Mouse (Mus musculus) CD4-positive, CD25-positive, alpha-beta regulatory T cell, adult 2 months (primary cell): ENCODE measurements around the gene Rsg1.
A peak's percentile ranks its signal among the peaks of the same experiment; 100 is the strongest.

Experiments
- DNase-seq: peaks from one replicate; pipeline ENCODE4 v3.0.0-alpha.2; 2012; ENCODE audit warnings: low read depth, low spot score

The Rsg1 gene

DNA sequence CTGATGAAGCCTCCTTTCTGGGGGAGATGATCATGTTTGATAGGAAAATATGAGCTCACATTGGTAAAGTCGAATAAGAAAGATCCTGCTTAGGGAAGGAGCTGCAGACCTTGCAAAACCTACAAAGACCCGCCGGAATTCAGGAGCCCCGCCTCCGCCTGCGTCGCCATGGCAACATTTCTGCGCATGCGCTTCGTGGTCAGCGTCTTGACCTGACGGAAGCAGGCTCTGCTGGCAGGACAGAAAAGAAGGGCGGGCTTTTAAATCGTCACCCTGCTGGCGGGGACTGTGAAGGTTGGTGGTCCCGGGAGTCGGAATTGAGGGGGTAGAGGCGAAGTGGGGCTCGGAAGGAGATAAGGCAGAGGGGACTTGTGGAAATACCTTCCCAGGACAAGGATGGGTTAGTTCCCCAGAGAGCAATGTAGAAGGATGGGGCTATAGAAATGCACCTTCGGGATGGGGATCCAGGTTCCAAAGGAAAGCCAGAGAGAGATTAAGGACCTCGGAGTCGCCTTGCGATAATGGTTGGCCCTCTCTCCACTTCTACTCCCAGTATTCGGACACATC is at the start of gene Rsg1:
Gene Rsg1 (plus strand): TSS at position 187 of the 567 bp plus-strand sequence.
- peak; percentile 95 for DNase-seq

DNA sequence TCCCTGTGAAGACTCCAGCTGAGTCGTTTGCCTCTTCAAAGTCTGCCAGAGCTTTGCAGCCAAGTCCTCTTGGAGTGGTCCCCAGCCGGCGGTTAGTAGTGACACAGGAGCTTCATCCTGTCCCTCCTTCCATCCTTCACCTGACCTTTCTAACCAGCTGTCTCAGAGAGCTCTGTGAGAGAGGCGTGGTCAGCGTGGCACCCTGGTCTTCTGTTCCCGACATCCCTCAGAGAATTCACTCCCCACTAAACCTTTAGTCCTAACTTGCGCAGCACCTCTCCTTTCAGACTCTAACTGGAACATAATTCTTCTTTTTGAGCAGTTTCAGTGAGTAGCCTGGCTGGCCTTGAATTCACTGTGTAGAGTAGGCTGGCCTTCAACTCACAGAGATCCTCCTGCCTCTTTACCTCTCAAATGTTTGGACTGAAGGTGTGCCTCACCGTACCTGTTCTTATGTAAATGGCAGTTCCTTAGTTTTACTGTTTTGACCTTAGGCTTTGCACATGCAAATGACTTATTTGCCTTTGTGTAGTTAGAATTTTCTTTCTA is 47.9 kb upstream of the Rsg1 start:
- DNase-seq = no peak

- DNase-seq = no peak
These were observed 46.6 kb upstream of the Rsg1 start for GRCm38 (mm10) chr4:141167156-141167555.

DNA sequence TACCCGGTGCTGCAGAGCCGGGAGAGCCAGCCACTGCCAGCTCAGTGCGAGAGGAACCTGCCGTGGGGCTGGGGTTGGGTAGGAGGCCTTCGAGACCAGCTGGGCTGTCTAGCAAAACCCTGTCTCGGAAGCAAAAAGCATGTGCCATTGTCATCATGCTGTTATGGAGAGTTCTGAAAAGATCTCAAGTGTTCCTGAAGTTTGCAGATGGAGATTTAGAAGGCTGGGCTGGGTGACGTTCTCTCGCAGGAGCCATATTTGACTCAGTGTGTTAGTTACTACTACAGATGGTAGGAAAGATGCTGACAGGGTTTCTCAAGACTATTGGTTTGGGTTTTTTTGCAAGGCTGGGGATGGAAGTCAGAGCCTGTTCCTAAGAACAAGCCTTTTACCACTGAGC is 41.6 kb upstream of the Rsg1 start:
- no peak for DNase-seq

DNA sequence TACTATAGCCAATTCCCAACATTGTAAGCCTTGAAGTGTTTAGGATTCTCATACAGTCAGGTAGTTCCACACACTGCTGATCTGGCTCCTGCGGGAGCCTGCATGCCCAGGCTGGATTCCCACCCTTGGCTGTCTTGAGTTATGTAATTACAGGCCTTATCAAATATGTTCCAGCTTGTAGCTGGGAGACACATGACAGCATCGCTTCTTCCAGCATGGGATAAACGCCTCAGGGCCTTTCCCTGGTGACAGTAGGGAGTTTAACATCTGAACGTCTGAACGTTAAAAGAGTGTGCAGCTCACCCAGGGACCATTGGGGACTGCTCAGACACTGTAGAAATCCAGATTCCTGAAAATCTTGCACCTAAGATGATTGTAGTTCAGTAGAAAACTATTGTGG is 38.0 kb upstream of the Rsg1 start:
- DNase-seq = no peak

- no peak for DNase-seq
These were observed 37.4 kb upstream of the Rsg1 start for GRCm38 (mm10) chr4:141176328-141176838.

GRCm38 (mm10) chr4:141178500-141178899 is 35.3 kb upstream of the Rsg1 start:
- DNase-seq = no peak

DNA sequence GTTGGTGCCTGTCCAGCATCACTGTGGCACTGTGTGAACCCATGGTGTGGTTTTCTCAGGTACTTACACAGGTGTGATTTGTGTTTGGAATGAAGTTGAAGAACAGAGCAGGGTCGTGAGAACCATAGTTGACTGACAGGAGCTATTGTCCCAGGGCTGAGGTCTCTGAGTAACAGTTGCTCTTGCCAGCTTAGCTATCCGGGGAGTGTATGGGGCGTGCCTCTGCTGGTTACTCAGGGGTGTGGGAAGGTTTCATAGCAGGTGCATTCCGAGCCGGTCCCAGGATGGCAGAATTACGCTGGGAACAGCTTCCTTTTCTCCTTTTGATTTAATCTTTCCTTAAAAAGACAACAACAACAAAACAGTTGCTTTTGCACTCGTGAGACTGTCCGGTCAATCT is 32.9 kb upstream of the Rsg1 start:
- no peak for DNase-seq

- no peak for DNase-seq
These were observed 31.8 kb upstream of the Rsg1 start for GRCm38 (mm10) chr4:141181981-141182380.

GRCm38 (mm10) chr4:141183932-141184331 is 29.8 kb upstream of the Rsg1 start:
- DNase-seq = peak; percentile 43

DNA sequence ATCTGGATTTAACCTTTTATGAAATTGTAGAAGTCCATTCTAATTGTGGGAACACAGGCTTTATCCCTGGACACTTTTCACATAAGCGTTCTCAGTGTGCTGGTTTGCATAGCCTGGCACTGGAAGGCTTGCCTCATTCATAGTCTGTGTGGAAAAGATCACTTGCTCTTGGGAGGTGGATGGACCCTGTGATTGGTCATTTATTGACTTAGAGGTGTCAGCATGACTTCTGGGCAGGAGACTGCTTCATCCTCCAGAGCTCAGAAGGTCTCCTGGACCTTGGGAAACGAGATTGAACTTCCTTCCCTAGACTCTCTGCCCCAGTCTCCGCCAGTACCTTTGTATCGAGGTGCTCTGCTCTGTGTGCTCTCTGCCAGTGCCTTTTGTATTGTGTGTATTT is 29.3 kb upstream of the Rsg1 start:
- no peak for DNase-seq

- DNase-seq = no peak
These were observed 26.6 kb upstream of the Rsg1 start for GRCm38 (mm10) chr4:141186923-141187836.

DNA sequence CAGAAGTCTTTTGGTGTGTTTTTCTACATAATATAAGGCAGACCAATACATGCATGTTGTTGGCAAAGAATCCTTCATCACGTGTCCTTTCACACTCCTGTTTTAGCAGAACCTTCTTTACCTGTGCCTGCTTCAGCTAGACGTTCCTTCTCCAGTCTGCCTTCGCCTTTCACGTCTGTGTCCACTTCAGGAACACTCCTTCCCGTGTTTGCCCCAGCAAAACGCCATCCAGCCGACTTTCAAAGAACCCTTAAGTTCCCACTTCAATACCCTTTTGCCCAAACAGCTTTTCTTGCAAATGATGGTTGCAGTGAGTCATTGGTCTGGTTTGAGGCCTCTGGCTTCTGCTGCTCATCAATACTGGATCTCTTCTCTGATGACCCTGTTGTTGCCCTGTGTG is 22.5 kb upstream of the Rsg1 start:
- no peak for DNase-seq

DNA sequence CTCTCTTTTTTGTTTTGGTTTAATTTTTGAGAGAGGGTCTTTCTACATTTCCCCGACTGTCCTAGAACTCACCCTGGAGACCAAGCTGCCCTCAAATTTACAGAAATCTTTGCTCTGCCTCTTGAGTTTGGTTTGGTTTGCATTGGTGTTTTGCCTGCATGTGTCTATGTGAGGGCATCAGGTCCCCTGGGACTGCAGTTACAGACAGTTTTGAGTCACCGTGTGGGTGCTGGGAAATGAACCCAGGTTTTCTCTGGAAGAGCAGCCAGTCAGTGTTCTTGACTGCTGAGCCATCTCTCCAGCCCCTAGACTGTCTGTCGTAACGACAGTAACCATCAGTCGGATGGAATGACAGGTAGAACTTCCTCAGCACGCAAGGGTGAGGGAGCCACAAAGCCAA is 19.2 kb upstream of the Rsg1 start:
- DNase-seq = no peak

DNA sequence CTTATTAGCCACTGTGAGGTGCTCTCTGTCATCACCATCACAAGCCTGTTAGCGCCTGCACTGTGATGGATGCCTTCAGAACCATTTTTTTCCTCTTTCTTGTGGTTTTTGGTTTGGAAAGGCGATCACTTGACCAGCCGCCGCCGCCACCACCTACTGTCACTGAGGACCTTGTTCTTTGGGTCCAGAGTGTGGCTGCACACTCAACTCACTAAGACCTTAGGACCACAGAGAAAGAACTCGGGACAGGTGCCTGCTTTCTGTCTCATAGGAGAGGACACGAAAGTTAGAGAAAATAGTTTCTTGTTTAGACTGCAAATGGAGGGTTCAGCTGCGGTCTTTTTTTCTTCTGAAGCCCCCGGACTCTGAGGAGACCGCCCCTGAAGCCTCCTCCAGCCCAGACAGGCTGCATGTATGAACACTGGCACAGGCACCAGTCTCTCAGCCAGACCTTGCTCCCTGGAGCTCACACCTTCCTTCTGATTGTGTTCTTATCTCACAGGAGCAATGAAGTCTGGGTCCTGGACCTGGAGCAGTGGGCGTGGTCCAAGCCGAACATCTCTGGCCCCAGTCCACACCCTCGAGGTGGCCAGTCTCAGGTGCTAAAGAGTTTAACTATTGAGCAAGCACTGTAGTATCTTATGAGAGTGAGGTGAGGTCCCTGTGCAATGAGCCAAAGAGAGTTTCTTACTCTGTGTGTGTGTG is 16.6 kb upstream of the Rsg1 start:
- DNase-seq = no peak

GRCm38 (mm10) chr4:141197686-141198035 is 16.1 kb upstream of the Rsg1 start:
- DNase-seq = no peak

- DNase-seq = no peak
These were observed 12.8 kb upstream of the Rsg1 start for GRCm38 (mm10) chr4:141200906-141201305.

GRCm38 (mm10) chr4:141202192-141202591 is 11.6 kb upstream of the Rsg1 start:
- no peak for DNase-seq

GRCm38 (mm10) chr4:141204580-141205061 is 9.1 kb upstream of the Rsg1 start:
- peak; percentile 31 for DNase-seq

DNA sequence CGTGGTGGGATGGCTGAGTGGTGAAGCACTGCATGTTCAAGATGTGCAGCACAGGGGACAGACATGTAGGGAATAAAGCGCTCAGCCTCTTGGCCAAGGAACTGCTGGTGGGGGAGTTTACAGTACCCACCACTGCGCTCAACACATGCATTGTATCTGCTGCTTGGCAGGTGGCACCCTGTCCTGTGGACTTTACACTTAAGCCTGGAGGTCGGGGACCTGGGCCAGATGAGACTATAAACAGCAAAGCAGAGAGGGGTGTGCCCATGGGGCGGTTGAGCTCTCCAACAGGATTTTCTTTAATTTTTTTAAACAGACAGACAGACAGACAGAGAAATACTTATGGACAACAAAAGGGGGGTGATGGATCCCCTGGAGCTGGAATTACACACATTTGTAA is 6.7 kb upstream of the Rsg1 start:
- no peak for DNase-seq

GRCm38 (mm10) chr4:141210524-141211219 is 3.1 kb upstream of the Rsg1 start:
- peak; percentile 79 for DNase-seq
